Mouse (Mus musculus) myocyte (in vitro differentiated cells): ENCODE measurements at regions not wholly inside any gene's neighbourhood (a gene's known extent, or its start where the extent isn't known, plus 50 kb on each side); places are given as distances from the start of the nearest gene placed in this dataset.

Experiments used
- H3K27me3 ChIP-seq: one replicate; pipeline ENCODE4 v1.6.1; 2011; ENCODE audit not compliant: control insufficient read depth, insufficient read depth, insufficient read length
- H3K36me3 ChIP-seq: one replicate; pipeline ENCODE4 v1.6.1; 2011; ENCODE audit not compliant: control insufficient read depth, insufficient read depth
- H3K4me2 ChIP-seq: one replicate; pipeline ENCODE4 v1.6.1; 2011; ENCODE audit warnings: low read depth, control low read depth
- H3K4me3 ChIP-seq: one replicate; pipeline ENCODE4 v1.5.1; 2011; ENCODE audit warnings: mild to moderate bottlenecking, control low read depth, moderate library complexity
- H3K79me2 ChIP-seq: one replicate; pipeline ENCODE4 v1.6.1; 2011; ENCODE audit not compliant: control insufficient read depth, insufficient read depth
- H3ac ChIP-seq: one replicate; pipeline ENCODE4 v1.6.1; 2011; ENCODE audit not compliant: control insufficient read depth, insufficient read length
- CEBPB ChIP-seq: IDR thresholded peaks from 2 replicates; pipeline ENCODE4 v1.6.1; 2011; ENCODE audit warnings: mild to moderate bottlenecking, moderate library complexity; ENCODE audit not compliant: poor library complexity, insufficient read depth, severe bottlenecking
- E2F4 ChIP-seq: IDR thresholded peaks from one replicate; pipeline ENCODE4 v1.6.1; 2011; ENCODE audit warnings: mild to moderate bottlenecking, control low read depth, moderate library complexity; ENCODE audit not compliant: insufficient read depth
- MAX ChIP-seq: IDR thresholded peaks from one replicate; pipeline ENCODE4 v1.6.1; 2011; ENCODE audit warnings: low read depth, mild to moderate bottlenecking, control low read depth
- MYOD1 ChIP-seq, 3 experiments: IDR thresholded peaks; one replicate each; pipeline ENCODE4 v1.6.1; 2011; ENCODE audit warnings: control low read depth in 2 of 3, low read depth in 2 of 3, mild to moderate bottlenecking in 2 of 3, moderate library complexity in 1 of 3; ENCODE audit not compliant: insufficient read length in 2 of 3, control insufficient read depth in 1 of 3
- MYOG ChIP-seq, 3 experiments: IDR thresholded peaks; one replicate each; pipeline ENCODE4 v1.6.1; 2011; ENCODE audit warnings: control low read depth in 2 of 3, low read depth in 2 of 3, mild to moderate bottlenecking in 2 of 3; ENCODE audit not compliant: insufficient read length in 2 of 3, control insufficient read depth in 1 of 3, insufficient read depth in 1 of 3
- POLR2A ChIP-seq: IDR thresholded peaks from one replicate; pipeline ENCODE4 v1.6.1; 2011; ENCODE audit warnings: low read depth, mild to moderate bottlenecking, control low read depth, moderate library complexity; ENCODE audit not compliant: insufficient read length
- POLR2AphosphoS2 ChIP-seq: IDR thresholded peaks from one replicate; pipeline ENCODE4 v1.6.1; 2011; ENCODE audit warnings: low read depth, control low read depth; ENCODE audit not compliant: insufficient read length
- REST ChIP-seq: IDR thresholded peaks from one replicate; pipeline ENCODE4 v1.6.1; 2011; ENCODE audit warnings: mild to moderate bottlenecking, control low read depth, moderate library complexity; ENCODE audit not compliant: insufficient read depth, insufficient read length
- SRF ChIP-seq: IDR thresholded peaks from one replicate; pipeline ENCODE4 v1.6.1; 2011; ENCODE audit warnings: low read depth; ENCODE audit not compliant: control insufficient read depth, insufficient read length
- TCF12 ChIP-seq: IDR thresholded peaks from one replicate; pipeline ENCODE4 v1.6.1; 2011; ENCODE audit warnings: mild to moderate bottlenecking, control low read depth; ENCODE audit not compliant: poor library complexity, insufficient read depth, severe bottlenecking
- TCF3 ChIP-seq: IDR thresholded peaks from one replicate; pipeline ENCODE4 v1.6.1; 2011; ENCODE audit warnings: low read depth, control low read depth; ENCODE audit not compliant: insufficient read length
- USF1 ChIP-seq: IDR thresholded peaks from one replicate; pipeline ENCODE4 v1.6.1; 2011; ENCODE audit warnings: low read depth, mild to moderate bottlenecking, control low read depth, moderate library complexity

DNA sequence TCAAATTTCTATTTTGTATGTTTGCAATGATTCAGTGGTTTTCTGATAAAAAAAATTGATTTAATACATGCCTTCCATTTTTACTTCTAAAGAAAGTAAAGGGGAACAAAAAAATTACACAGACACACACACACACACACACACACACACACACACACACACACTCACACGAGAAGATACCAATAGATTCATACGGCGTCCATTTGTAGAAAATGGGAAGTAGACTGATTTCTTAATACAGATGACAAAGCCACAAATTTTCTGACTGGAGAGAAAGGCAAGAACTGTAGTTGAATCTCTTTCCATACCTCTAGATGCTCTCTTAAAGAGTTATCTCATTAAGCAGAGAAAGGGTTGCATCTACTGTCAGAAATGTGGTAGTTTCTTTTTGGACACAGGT lies 424.9 kb upstream of the Dcn start:
- Histone ChIP-seq H3K36me3 (no peaks in the 10 kb centered on the region), H3ac (no peak overlapping the region), H3K4me2 (no peak overlapping the region), H3K4me3 (no peak overlapping the region), H3K27me3 (no peaks in the 10 kb centered on the region), H3K79me2 (no peaks in the 10 kb centered on the region)
- TF ChIP-seq TCF12: no peak
- TF ChIP-seq CEBPB: no peak
- TF ChIP-seq MYOG (IDR thresholded peaks at IDR 0.05; ENCODE audit: control insufficient read depth in 1 of 3, insufficient read depth in 1 of 3, insufficient read length in 2 of 3, low read depth in 2 of 3): no peak
- no peak for TF ChIP-seq USF1
- no peak for TF ChIP-seq REST
- TF ChIP-seq TCF3: no peak
- no peak for TF ChIP-seq POLR2A
- no peak for TF ChIP-seq E2F4
- no peak for TF ChIP-seq MAX
- TF ChIP-seq SRF: no peak
- TF ChIP-seq POLR2AphosphoS2: no peak
- no peak for TF ChIP-seq MYOD1 (IDR thresholded peaks at IDR 0.05; ENCODE audit: control insufficient read depth in 1 of 3, insufficient read length in 2 of 3, low read depth in 2 of 3)

DNA sequence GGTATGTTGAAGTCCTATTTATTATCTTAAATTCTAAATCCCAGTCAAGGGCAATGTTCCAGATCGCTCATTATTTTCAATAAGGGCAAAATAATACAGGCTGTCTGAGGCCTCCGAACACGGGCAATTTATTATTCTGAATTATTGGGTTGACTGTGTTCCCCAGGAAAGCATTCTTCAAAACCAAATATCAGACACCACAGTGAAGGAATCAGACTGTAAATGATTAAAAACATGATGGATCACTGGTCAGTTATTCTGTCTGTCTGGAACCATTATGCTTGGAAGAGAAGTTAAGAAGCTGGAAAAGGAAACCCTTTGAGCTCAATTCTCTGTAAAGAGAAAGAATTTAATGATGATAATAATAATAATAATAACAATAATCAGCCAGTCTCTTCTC lies 417.4 kb upstream of the Dcn start:
- no peak overlapping the region for H3K4me3 ChIP-seq
- H3ac ChIP-seq: no peak overlapping the region
- no peak overlapping the region for H3K4me2 ChIP-seq
- H3K27me3 ChIP-seq: no peaks in the 10 kb centered on the region
- H3K79me2 ChIP-seq: no peaks in the 10 kb centered on the region
- H3K36me3 ChIP-seq: no peaks in the 10 kb centered on the region
- TF ChIP-seq MAX (no peak), TCF3 (no peak), MYOD1 (IDR thresholded peaks at IDR 0.05; ENCODE audit: control insufficient read depth in 1 of 3, insufficient read length in 2 of 3, low read depth in 2 of 3) (no peak), SRF (no peak), TCF12 (no peak), REST (no peak), POLR2A (no peak), MYOG (IDR thresholded peaks at IDR 0.05; ENCODE audit: control insufficient read depth in 1 of 3, insufficient read depth in 1 of 3, insufficient read length in 2 of 3, low read depth in 2 of 3) (no peak), CEBPB (no peak), USF1 (no peak), POLR2AphosphoS2 (no peak), E2F4 (no peak)

DNA sequence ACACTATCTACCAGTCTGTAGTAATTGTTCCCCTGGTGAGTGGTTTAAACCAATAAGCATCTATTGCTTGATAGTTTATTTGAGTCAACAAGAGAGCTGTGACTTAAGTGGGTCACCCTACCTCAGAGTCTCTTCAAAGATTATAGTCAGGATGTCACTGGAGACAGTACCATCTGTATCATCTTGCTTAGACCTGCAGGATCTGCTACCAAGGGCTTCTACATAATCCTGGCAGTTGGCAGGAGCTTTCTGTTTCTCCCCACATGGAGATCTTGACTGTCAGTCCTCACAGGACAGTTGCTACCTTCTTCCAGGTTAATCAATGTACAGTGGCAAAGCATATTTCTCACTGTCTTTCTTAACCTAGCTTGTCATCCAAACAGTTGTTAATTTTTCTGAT lies 414.9 kb upstream of the Dcn start:
- H3K4me2 ChIP-seq: no peak overlapping the region
- no peak overlapping the region for H3K4me3 ChIP-seq
- no peaks in the 10 kb centered on the region for H3K79me2 ChIP-seq
- no peaks in the 10 kb centered on the region for H3K27me3 ChIP-seq
- H3ac ChIP-seq: no peak overlapping the region
- H3K36me3 ChIP-seq: no peaks in the 10 kb centered on the region
- TF ChIP-seq USF1 (no peak), SRF (no peak), POLR2AphosphoS2 (no peak), POLR2A (no peak), TCF3 (no peak), MYOG (IDR thresholded peaks at IDR 0.05; ENCODE audit: control insufficient read depth in 1 of 3, insufficient read depth in 1 of 3, insufficient read length in 2 of 3, low read depth in 2 of 3) (no peak), E2F4 (no peak), REST (no peak), MAX (no peak), CEBPB (no peak), TCF12 (no peak), MYOD1 (IDR thresholded peaks at IDR 0.05; ENCODE audit: control insufficient read depth in 1 of 3, insufficient read length in 2 of 3, low read depth in 2 of 3) (no peak)

DNA sequence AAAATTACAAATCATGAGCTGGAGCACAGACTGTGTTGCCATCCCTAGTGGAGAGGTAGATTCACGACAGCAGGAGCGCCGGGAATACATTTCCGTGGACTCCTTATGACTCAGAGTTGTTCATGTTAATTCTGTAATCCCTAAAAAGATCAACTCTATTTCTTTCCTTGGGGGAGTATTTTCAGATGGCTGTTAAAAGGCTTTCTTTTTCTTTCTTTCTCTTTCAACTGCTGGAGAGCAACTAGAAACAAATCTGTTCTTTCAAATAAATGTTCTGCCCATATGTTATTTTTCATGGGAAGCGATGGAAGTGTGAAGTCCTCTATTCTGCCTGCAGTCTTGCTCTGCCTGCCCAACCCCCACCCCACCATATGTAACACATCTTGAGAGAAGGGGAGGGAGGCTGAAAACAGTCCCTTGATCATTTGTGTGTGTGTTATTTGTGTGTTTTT lies 401.4 kb upstream of the Dcn start:
- no peak for TF ChIP-seq POLR2A
- no peak for TF ChIP-seq CEBPB
- TF ChIP-seq TCF3: no peak
- TF ChIP-seq MAX: no peak
- TF ChIP-seq E2F4: no peak
- no peak for TF ChIP-seq REST
- no peak for TF ChIP-seq MYOG (IDR thresholded peaks at IDR 0.05; ENCODE audit: control insufficient read depth in 1 of 3, insufficient read depth in 1 of 3, insufficient read length in 2 of 3, low read depth in 2 of 3)
- no peak for TF ChIP-seq POLR2AphosphoS2
- no peak for TF ChIP-seq USF1
- TF ChIP-seq TCF12: no peak
- no peak for TF ChIP-seq SRF
- no peak for TF ChIP-seq MYOD1 (IDR thresholded peaks at IDR 0.05; ENCODE audit: control insufficient read depth in 1 of 3, insufficient read length in 2 of 3, low read depth in 2 of 3)
- Histone ChIP-seq H3K4me3 (no peak overlapping the region), H3K4me2 (no peak overlapping the region)

DNA sequence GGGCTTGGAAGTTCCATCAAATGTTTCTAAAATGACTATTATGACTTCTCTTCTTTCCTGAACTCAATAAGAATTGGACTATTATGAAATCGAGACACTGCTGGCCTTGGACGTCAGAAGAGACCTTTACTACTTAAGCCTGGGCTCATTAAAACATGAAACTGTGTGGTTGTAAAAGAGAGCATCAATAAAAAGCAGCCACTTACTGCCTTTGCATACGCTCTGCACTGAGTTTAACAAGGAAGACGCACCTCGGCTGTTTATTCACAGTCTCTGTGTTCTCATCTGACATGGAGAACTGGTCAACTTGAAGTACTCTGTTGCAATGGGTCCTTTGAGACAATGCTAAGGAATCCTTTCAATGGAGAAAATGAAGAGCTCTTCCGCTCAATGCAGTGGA lies 399.8 kb upstream of the Dcn start:
- no peaks in the 10 kb centered on the region for H3K36me3 ChIP-seq
- H3K4me3 ChIP-seq: no peak overlapping the region
- no peaks in the 10 kb centered on the region for H3K27me3 ChIP-seq
- H3K79me2 ChIP-seq: no peaks in the 10 kb centered on the region
- no peak overlapping the region for H3K4me2 ChIP-seq
- H3ac ChIP-seq: no peak overlapping the region
- TF ChIP-seq USF1 (no peak), SRF (no peak), E2F4 (no peak), CEBPB (no peak), MAX (no peak), TCF3 (no peak), TCF12 (no peak), REST (no peak), MYOD1 (IDR thresholded peaks at IDR 0.05; ENCODE audit: control insufficient read depth in 1 of 3, insufficient read length in 2 of 3, low read depth in 2 of 3) (no peak)

More for the DNA sequence above, 401.4 kb upstream of the Dcn start:
- Histone ChIP-seq H3K79me2 (no peaks in the 10 kb centered on the region), H3K27me3 (no peaks in the 10 kb centered on the region), H3ac (no peak overlapping the region), H3K36me3 (no peaks in the 10 kb centered on the region)
